Mouse (Mus musculus): ENCODE measurements around the gene Lnx2.

The Lnx2 gene

GRCm38 (mm10) chr5:147017526-147017925 lies 58.9 kb downstream of the Lnx2 start:
- no peak for DNase-seq (ENCODE audit: low spot score)

- no peak for DNase-seq (ENCODE audit: low spot score)
Measured at GRCm38 (mm10) chr5:147016622-147017021, 59.8 kb downstream of the Lnx2 start.

- DNase-seq (ENCODE audit: low spot score): no peak
Measured at GRCm38 (mm10) chr5:147015191-147015590, 61.2 kb downstream of the Lnx2 start.

- DNase-seq (ENCODE audit: low spot score): no peak
Measured at GRCm38 (mm10) chr5:147013845-147014244, 62.5 kb downstream of the Lnx2 start.

GRCm38 (mm10) chr5:147011333-147011732 lies 65.1 kb downstream of the Lnx2 start:
- DNase-seq (ENCODE audit: low spot score): no peak

- DNase-seq (ENCODE audit: low spot score): no peak
Measured at GRCm38 (mm10) chr5:147003303-147003702, 73.1 kb downstream of the Lnx2 start.

GRCm38 (mm10) chr5:147001312-147001711 lies 75.1 kb downstream of the Lnx2 start:
- DNase-seq (ENCODE audit: low spot score): no peak

GRCm38 (mm10) chr5:146998802-146999201 lies 77.6 kb downstream of the Lnx2 start:
- no peak for DNase-seq (ENCODE audit: low spot score)

- DNase-seq (ENCODE audit: low spot score): no peak
Measured at GRCm38 (mm10) chr5:146996812-146997211, 79.6 kb downstream of the Lnx2 start.

GRCm38 (mm10) chr5:146994973-146995372 lies 81.4 kb downstream of the Lnx2 start:
- DNase-seq (ENCODE audit: low spot score): no peak

GRCm38 (mm10) chr5:146993509-146993908 lies 82.9 kb downstream of the Lnx2 start:
- DNase-seq (ENCODE audit: low spot score): no peak

- no peak for DNase-seq (ENCODE audit: low spot score)
Measured at GRCm38 (mm10) chr5:146989051-146989450, 87.3 kb downstream of the Lnx2 start.

GRCm38 (mm10) chr5:146987588-146987987 lies 88.8 kb downstream of the Lnx2 start:
- DNase-seq (ENCODE audit: low spot score): no peak

- no peak for DNase-seq (ENCODE audit: low spot score)
Measured at GRCm38 (mm10) chr5:146985725-146986433, 90.5 kb downstream of the Lnx2 start.

- DNase-seq (ENCODE audit: low spot score): peak; percentile 87
Measured at GRCm38 (mm10) chr5:146983216-146983615, 93.2 kb downstream of the Lnx2 start.

GRCm38 (mm10) chr5:146981376-146981775 lies 95.0 kb downstream of the Lnx2 start:
- no peak for DNase-seq (ENCODE audit: low spot score)

- DNase-seq (ENCODE audit: low spot score): no peak
Measured at GRCm38 (mm10) chr5:146974781-146975123, 101.6 kb downstream of the Lnx2 start.

- no peak for DNase-seq (ENCODE audit: low spot score)
Measured at GRCm38 (mm10) chr5:146973858-146974780, 102.3 kb downstream of the Lnx2 start.

- no peak for DNase-seq (ENCODE audit: low spot score)
Measured at GRCm38 (mm10) chr5:146973353-146973752, 103.0 kb downstream of the Lnx2 start.

GRCm38 (mm10) chr5:146971776-146972561 lies 104.4 kb downstream of the Lnx2 start:
- DNase-seq (ENCODE audit: low spot score): no peak

- peak; percentile 50 for DNase-seq (ENCODE audit: low spot score)
Measured at GRCm38 (mm10) chr5:146968695-146969393, 107.5 kb downstream of the Lnx2 start.

All from embryo, embryonic 10.5 days (tissue).